Mouse (Mus musculus): ENCODE data around the gene Gm19426. TPM values are rescaled to one million over a fixed set of nuclear protein-coding genes. Genes with fewer than 3 reads are reported as not detected.

Gm19426 gene
- polyA plus RNA-seq, 1 experiment from 2014 or later, result 1.2 TPM

GRCm38 (mm10) chr2:84715562-84716361, 27.7 kb downstream of the Gm19426 start:
- Histone ChIP-seq H3K4me1 (ENCODE audit: insufficient read depth) (peaks cover 14% of the 10 kb centered on the region), H3K36me3 (replicated peaks; ENCODE audit: insufficient read depth, low read length) (peaks cover 7% of the 10 kb centered on the region), H3K9me3 (ENCODE audit: low read length) (no peaks in the 10 kb centered on the region), H3K27ac (ENCODE audit: low read depth) (peak overlapping the region; percentile 94), H3K4me3 (ENCODE audit: low read depth, low read length) (peak overlapping the region; percentile 90), H3K4me2 (ENCODE audit: low read depth, low read length) (peak overlapping the region; percentile 91), H3K27me3 (ENCODE audit: insufficient read depth, low read length) (no peaks in the 10 kb centered on the region), H3K9ac (replicated peaks) (peak overlapping the region; percentile 82)
- peak; percentile 88 for ATAC-seq
- under 1% methylated on average over 33 of the region's 33 CpGs for WGBS (ENCODE audit: insufficient replicate concordance)
- TF ChIP-seq CTCF (IDR thresholded peaks at IDR 0.05; ENCODE audit: low read depth) (no peak), EP300 (IDR thresholded peaks at IDR 0.05; ENCODE audit: low read depth) (peak; percentile 72)
- peak; percentile 68 for DNase-seq

- peak; percentile 99 for DNase-seq
- Histone ChIP-seq H3K36me3 (replicated peaks; ENCODE audit: insufficient read depth, low read length) (peaks cover 14% of the 10 kb centered on the region), H3K27ac (ENCODE audit: low read depth) (peak within 1 kb of the TSS; percentile 94), H3K9me3 (ENCODE audit: low read length) (no peaks in the 10 kb centered on the region), H3K4me1 (ENCODE audit: insufficient read depth) (peaks cover 14% of the 10 kb centered on the region), H3K27me3 (ENCODE audit: insufficient read depth, low read length) (no peaks in the 10 kb centered on the region), H3K4me2 (ENCODE audit: low read depth, low read length) (peak within 1 kb of the TSS; percentile 91), H3K9ac (replicated peaks) (peak within 1 kb of the TSS; percentile 93), H3K4me3 (ENCODE audit: low read depth, low read length) (peak within 1 kb of the TSS; percentile 90)
- WGBS (ENCODE audit: insufficient replicate concordance), result under 1% methylated on average over 88 of the region's 107 CpGs
- TF ChIP-seq CTCF (IDR thresholded peaks at IDR 0.05; ENCODE audit: low read depth) (no peak), EP300 (IDR thresholded peaks at IDR 0.05; ENCODE audit: low read depth) (no peak)
- ATAC-seq, result peak; percentile 92
Observed at GRCm38 (mm10) chr2:84714811-84715561, 28.5 kb downstream of the Gm19426 start, which contains the start of gene Zdhhc5. Gene Zdhhc5 (minus strand): TSS chr2:84715180.

GRCm38 (mm10) chr2:84714422-84714810, 29.0 kb downstream of the Gm19426 start:
- Histone ChIP-seq H3K9me3 (ENCODE audit: low read length) (no peaks in the 10 kb centered on the region), H3K4me1 (ENCODE audit: insufficient read depth) (peaks cover 14% of the 10 kb centered on the region), H3K36me3 (replicated peaks; ENCODE audit: insufficient read depth, low read length) (peaks cover 15% of the 10 kb centered on the region), H3K27ac (ENCODE audit: low read depth) (peak overlapping the region; percentile 94), H3K4me3 (ENCODE audit: low read depth, low read length) (peak overlapping the region; percentile 90), H3K9ac (replicated peaks) (peak overlapping the region; percentile 93), H3K27me3 (ENCODE audit: insufficient read depth, low read length) (no peaks in the 10 kb centered on the region), H3K4me2 (ENCODE audit: low read depth, low read length) (peak overlapping the region; percentile 62)
- under 1% methylated on average over 11 of the region's 26 CpGs for WGBS (ENCODE audit: insufficient replicate concordance)
- DNase-seq, result no peak
- no peak for TF ChIP-seq CTCF (IDR thresholded peaks at IDR 0.05; ENCODE audit: low read depth)
- ATAC-seq, result no peak

- TF ChIP-seq EP300 (IDR thresholded peaks at IDR 0.05; ENCODE audit: low read depth) (no peak), CTCF (IDR thresholded peaks at IDR 0.05; ENCODE audit: low read depth) (no peak)
- H3K36me3 ChIP-seq (replicated peaks; ENCODE audit: insufficient read depth, low read length), result peaks cover 35% of the 10 kb centered on the region
- no peaks in the 10 kb centered on the region for H3K9me3 ChIP-seq (ENCODE audit: low read length)
- peaks cover 10% of the 10 kb centered on the region for H3K4me1 ChIP-seq (ENCODE audit: insufficient read depth)
- no peak for DNase-seq
- no peak overlapping the region for H3K4me3 ChIP-seq (ENCODE audit: low read depth, low read length)
- H3K4me2 ChIP-seq (ENCODE audit: low read depth, low read length), result no peak overlapping the region
- no peak for ATAC-seq
- H3K9ac ChIP-seq (replicated peaks), result no peak overlapping the region
- no peaks in the 10 kb centered on the region for H3K27me3 ChIP-seq (ENCODE audit: insufficient read depth, low read length)
- WGBS (ENCODE audit: insufficient replicate concordance), result 93% methylated on average over 2 of the region's 2 CpGs
- H3K27ac ChIP-seq (ENCODE audit: low read depth), result no peak overlapping the region
Observed at GRCm38 (mm10) chr2:84711898-84712297, 31.6 kb downstream of the Gm19426 start.

GRCm38 (mm10) chr2:84707523-84707922, 35.9 kb downstream of the Gm19426 start:
- no peak for ATAC-seq

GRCm38 (mm10) chr2:84705295-84705694, 38.2 kb downstream of the Gm19426 start:
- no peak overlapping the region for H3K27ac ChIP-seq (ENCODE audit: low read depth)

More at GRCm38 (mm10) chr2:84707523-84707922, 35.9 kb downstream of the Gm19426 start:
- Histone ChIP-seq H3K4me2 (ENCODE audit: low read depth, low read length) (no peak overlapping the region), H3K36me3 (replicated peaks; ENCODE audit: insufficient read depth, low read length) (peaks cover 57% of the 10 kb centered on the region), H3K9ac (replicated peaks) (0 out of 2 replicates have a peak overlapping the region, but pooled peaks have one; percentile 6), H3K9me3 (ENCODE audit: low read length) (no peaks in the 10 kb centered on the region), H3K4me1 (ENCODE audit: insufficient read depth) (peaks cover 15% of the 10 kb centered on the region), H3K4me3 (ENCODE audit: low read depth, low read length) (no peak overlapping the region), H3K27ac (ENCODE audit: low read depth) (no peak overlapping the region), H3K27me3 (ENCODE audit: insufficient read depth, low read length) (no peaks in the 10 kb centered on the region)
- no peak for DNase-seq
- WGBS (ENCODE audit: insufficient replicate concordance), result 84% methylated on average over 1 of the region's 1 CpGs
- no peak for TF ChIP-seq EP300 (IDR thresholded peaks at IDR 0.05; ENCODE audit: low read depth)
- no peak for TF ChIP-seq CTCF (IDR thresholded peaks at IDR 0.05; ENCODE audit: low read depth)

More at GRCm38 (mm10) chr2:84705295-84705694, 38.2 kb downstream of the Gm19426 start:
- DNase-seq, result no peak
- TF ChIP-seq EP300 (IDR thresholded peaks at IDR 0.05; ENCODE audit: low read depth), result no peak
- TF ChIP-seq CTCF (IDR thresholded peaks at IDR 0.05; ENCODE audit: low read depth), result no peak
- H3K4me2 ChIP-seq (ENCODE audit: low read depth, low read length), result no peak overlapping the region
- no peak overlapping the region for H3K9ac ChIP-seq (replicated peaks)
- H3K27me3 ChIP-seq (ENCODE audit: insufficient read depth, low read length), result no peaks in the 10 kb centered on the region
- no peak for ATAC-seq
- H3K9me3 ChIP-seq (ENCODE audit: low read length), result no peaks in the 10 kb centered on the region
- peaks cover 12% of the 10 kb centered on the region for H3K4me1 ChIP-seq (ENCODE audit: insufficient read depth)
- peaks cover 59% of the 10 kb centered on the region for H3K36me3 ChIP-seq (replicated peaks; ENCODE audit: insufficient read depth, low read length)
- 70% methylated on average over 1 of the region's 1 CpGs for WGBS (ENCODE audit: insufficient replicate concordance)
- H3K4me3 ChIP-seq (ENCODE audit: low read depth, low read length), result no peak overlapping the region
